15 mouse cellular contexts compared by ENCODE assay signal in genomic region chr5:75843807-75844206, GRCm38 (mm10).
DNase-seq lines count a peak whose midpoint lies in the region; TF ChIP-seq lines count a peak whose summit lies in the region.
"Had no signal": no experiment of that assay in that cellular context is flagged by ENCODE, and none has a peak within 500 bp of the region (broad histone marks: within the 10 kb centered on the region; RNA-seq: fewer than 3 reads in every experiment).

No protein-coding gene starts in this region.

- no peak overlapping the region for H3K27ac ChIP-seq in heart, embryonic 10.5 days
- H3K27ac ChIP-seq in MEL (ENCODE audit: control insufficient read depth, low read depth, low read length): no peak overlapping the region
- H3K27ac ChIP-seq in limb, embryonic 10.5 days: no peak overlapping the region
- H3K27ac ChIP-seq: embryonic facial prominence, embryonic 10.5 days; hindbrain, embryonic 13.5 days; hindbrain, postnatal 0 days had no signal

- peaks cover 14% of the 10 kb centered on the region; the same call in 1 of the 2 replicates for H3K4me1 ChIP-seq in heart, embryonic 10.5 days
- H3K4me1 ChIP-seq in MEL (ENCODE audit: control insufficient read depth in 1 of 2, insufficient read depth in 2 of 2, low read length in 2 of 2): peaks cover 0 to 11% of the 10 kb centered on the region in 2 experiments; a peak in 2 of 4 replicates
- no peaks in the 10 kb centered on the region for H3K4me1 ChIP-seq in limb, embryonic 10.5 days

- H3K9me3 ChIP-seq in heart, embryonic 10.5 days: no peaks in the 10 kb centered on the region
- no peaks in the 10 kb centered on the region for H3K9me3 ChIP-seq in MEL (replicated peaks; ENCODE audit: insufficient read depth, low read length)
- no peaks in the 10 kb centered on the region for H3K9me3 ChIP-seq in limb, embryonic 10.5 days (replicated peaks)
- H3K9me3 ChIP-seq: embryonic facial prominence, embryonic 10.5 days; hindbrain, embryonic 13.5 days had no signal

- peaks cover 20% of the 10 kb centered on the region for H3K27me3 ChIP-seq in heart, embryonic 10.5 days (ENCODE audit: insufficient read depth, poor library complexity, severe bottlenecking)
- H3K27me3 ChIP-seq in MEL (ENCODE audit: control insufficient read depth in 1 of 2, insufficient read depth in 2 of 2, low read length in 2 of 2): no peaks in the 10 kb centered on the region
- 0 out of 2 replicates have a peak, but pooled peaks cover 3% of the 10 kb centered on the region for H3K27me3 ChIP-seq in limb, embryonic 10.5 days (ENCODE audit: low read depth, poor library complexity, severe bottlenecking)
- H3K27me3 ChIP-seq: hindbrain, embryonic 13.5 days had no signal

- intact Hi-C loops in left cerebral cortex, postnatal 25 days (cut with DNase I): no loop called here

- no peak for TF ChIP-seq POLR2A in MEL (IDR thresholded peaks at IDR 0.05; ENCODE audit: control insufficient read depth in 1 of 2, insufficient read depth in 1 of 2, low read depth in 1 of 2, low read length in 2 of 2, poor library complexity in 1 of 2)

- H3K79me2 ChIP-seq in MEL (ENCODE audit: control insufficient read depth, insufficient read depth, low read length, poor library complexity): no peaks in the 10 kb centered on the region

- no peak overlapping the region for H3K9ac ChIP-seq in MEL (ENCODE audit: control insufficient read depth, low read depth, low read length, poor library complexity, severe bottlenecking)
- H3K9ac ChIP-seq: hindbrain, embryonic 13.5 days had no signal

- TF ChIP-seq EP300 in MEL (IDR thresholded peaks at IDR 0.05; ENCODE audit: low read depth in 1 of 2, low read length in 2 of 2): peak; percentile 42 to 51; a peak in 3 of 4 replicates

- no peaks in the 10 kb centered on the region for H3K36me3 ChIP-seq in heart, embryonic 10.5 days
- peaks cover 0 to 8% of the 10 kb centered on the region in 2 experiments; a peak in 2 of 4 replicates for H3K36me3 ChIP-seq in MEL (ENCODE audit: control insufficient read depth in 1 of 2, insufficient read depth in 2 of 2, low read length in 2 of 2)
- H3K36me3 ChIP-seq in limb, embryonic 10.5 days: no peaks in the 10 kb centered on the region
- H3K36me3 ChIP-seq: embryonic facial prominence, embryonic 10.5 days; hindbrain, embryonic 13.5 days had no signal

- DNase-seq in heart, embryonic 10.5 days (ENCODE audit: low spot score): peak; percentile 45
- no peak for DNase-seq in heart, adult 8-10 months (ENCODE audit: low spot score)
- DNase-seq in MEL (ENCODE audit: low read depth, low spot score): peak; percentile 68
- DNase-seq in limb, embryonic 10.5 days (ENCODE audit: low spot score): peak; percentile 10
- DNase-seq in right cerebral cortex, postnatal 4 days: no peak
- DNase-seq in left cerebral cortex, postnatal 25 days (ENCODE audit: low spot score in 2 of 2): no peak
- DNase-seq: adrenal gland, adult 2 months; adrenal gland, postnatal 25 days; cerebellum, adult 18-20 months; cerebellum, adult 9-11 months; gastrocnemius, postnatal 10 days; heart, postnatal 10 days had no signal

- 56% methylated on average over 3 of the region's 3 CpGs for WGBS in heart, embryonic 10.5 days
- 80% methylated on average over 3 of the region's 3 CpGs for WGBS in limb, embryonic 10.5 days

- no peak overlapping the region for H3K4me3 ChIP-seq in heart, embryonic 10.5 days
- no peak overlapping the region for H3K4me3 ChIP-seq in MEL (ENCODE audit: control insufficient read depth in 1 of 2, insufficient read depth in 1 of 2, low read depth in 2 of 2, low read length in 2 of 2)
- H3K4me3 ChIP-seq in limb, embryonic 10.5 days: no peak overlapping the region
- H3K4me3 ChIP-seq: embryonic facial prominence, embryonic 10.5 days; hindbrain, embryonic 13.5 days had no signal

- no peak for TF ChIP-seq RAD21 in MEL (IDR thresholded peaks at IDR 0.05; ENCODE audit: low read depth, low read length)

- TF ChIP-seq CTCF in MEL (IDR thresholded peaks at IDR 0.05 in 2 of 3, conservative IDR thresholded peaks at IDR 0.05 in 1 of 3; ENCODE audit: control insufficient read depth in 1 of 3, insufficient read depth in 1 of 3, low read depth in 2 of 3, low read length in 3 of 3, poor library complexity in 1 of 3, severe bottlenecking in 1 of 3): no peak

TF ChIP-seq in MEL, 35 proteins besides CTCF, POLR2A, EP300 and RAD21:
- TF ChIP-seq GATA1 (IDR thresholded peaks at IDR 0.05; ENCODE audit: low read depth, low read length) (0 out of 2 replicates have a peak, but pooled peaks have one; percentile 18), TAL1 (IDR thresholded peaks at IDR 0.05; ENCODE audit: low read length) (peak; percentile 61), POLR2AphosphoS2 (IDR thresholded peaks at IDR 0.05; ENCODE audit: low read length) (no peak)

Comparison
In these comparisons a context has a peak if more than half of its experiments do, and no peak if none do; other contexts are left out.
1. DNase-seq: peak in heart, embryonic 10.5 days (single experiment), MEL (single experiment) and limb, embryonic 10.5 days (single experiment); none in heart, adult 8-10 months (single experiment), right cerebral cortex, postnatal 4 days (single experiment) and left cerebral cortex, postnatal 25 days (0 of 2).